Mouse (Mus musculus) myocyte (in vitro differentiated cells): ENCODE measurements around the gene Zc3hav1l. TPM values are rescaled to one million over a fixed set of nuclear protein-coding genes. Genes with fewer than 3 reads are reported as not detected.

Source experiments
- H3K27me3 ChIP-seq: one replicate; pipeline ENCODE4 v1.6.1; 2011; ENCODE audit not compliant: control insufficient read depth, insufficient read depth, insufficient read length
- H3K36me3 ChIP-seq: one replicate; pipeline ENCODE4 v1.6.1; 2011; ENCODE audit not compliant: control insufficient read depth, insufficient read depth
- H3K4me2 ChIP-seq: one replicate; pipeline ENCODE4 v1.6.1; 2011; ENCODE audit warnings: low read depth, control low read depth
- H3K4me3 ChIP-seq: one replicate; pipeline ENCODE4 v1.5.1; 2011; ENCODE audit warnings: mild to moderate bottlenecking, control low read depth, moderate library complexity
- H3K79me2 ChIP-seq: one replicate; pipeline ENCODE4 v1.6.1; 2011; ENCODE audit not compliant: control insufficient read depth, insufficient read depth
- H3ac ChIP-seq: one replicate; pipeline ENCODE4 v1.6.1; 2011; ENCODE audit not compliant: control insufficient read depth, insufficient read length
- CEBPB ChIP-seq: IDR thresholded peaks from 2 replicates; pipeline ENCODE4 v1.6.1; 2011; ENCODE audit warnings: mild to moderate bottlenecking, moderate library complexity; ENCODE audit not compliant: poor library complexity, insufficient read depth, severe bottlenecking
- E2F4 ChIP-seq: IDR thresholded peaks from one replicate; pipeline ENCODE4 v1.6.1; 2011; ENCODE audit warnings: mild to moderate bottlenecking, control low read depth, moderate library complexity; ENCODE audit not compliant: insufficient read depth
- MAX ChIP-seq: IDR thresholded peaks from one replicate; pipeline ENCODE4 v1.6.1; 2011; ENCODE audit warnings: low read depth, mild to moderate bottlenecking, control low read depth
- MYOD1 ChIP-seq, 3 experiments: IDR thresholded peaks; one replicate each; pipeline ENCODE4 v1.6.1; 2011; ENCODE audit warnings: control low read depth in 2 of 3, low read depth in 2 of 3, mild to moderate bottlenecking in 2 of 3, moderate library complexity in 1 of 3; ENCODE audit not compliant: insufficient read length in 2 of 3, control insufficient read depth in 1 of 3
- MYOG ChIP-seq, 3 experiments: IDR thresholded peaks; one replicate each; pipeline ENCODE4 v1.6.1; 2011; ENCODE audit warnings: control low read depth in 2 of 3, low read depth in 2 of 3, mild to moderate bottlenecking in 2 of 3; ENCODE audit not compliant: insufficient read length in 2 of 3, control insufficient read depth in 1 of 3, insufficient read depth in 1 of 3
- POLR2A ChIP-seq: IDR thresholded peaks from one replicate; pipeline ENCODE4 v1.6.1; 2011; ENCODE audit warnings: low read depth, mild to moderate bottlenecking, control low read depth, moderate library complexity; ENCODE audit not compliant: insufficient read length
- POLR2AphosphoS2 ChIP-seq: IDR thresholded peaks from one replicate; pipeline ENCODE4 v1.6.1; 2011; ENCODE audit warnings: low read depth, control low read depth; ENCODE audit not compliant: insufficient read length
- REST ChIP-seq: IDR thresholded peaks from one replicate; pipeline ENCODE4 v1.6.1; 2011; ENCODE audit warnings: mild to moderate bottlenecking, control low read depth, moderate library complexity; ENCODE audit not compliant: insufficient read depth, insufficient read length
- SRF ChIP-seq: IDR thresholded peaks from one replicate; pipeline ENCODE4 v1.6.1; 2011; ENCODE audit warnings: low read depth; ENCODE audit not compliant: control insufficient read depth, insufficient read length
- TCF12 ChIP-seq: IDR thresholded peaks from one replicate; pipeline ENCODE4 v1.6.1; 2011; ENCODE audit warnings: mild to moderate bottlenecking, control low read depth; ENCODE audit not compliant: poor library complexity, insufficient read depth, severe bottlenecking
- TCF3 ChIP-seq: IDR thresholded peaks from one replicate; pipeline ENCODE4 v1.6.1; 2011; ENCODE audit warnings: low read depth, control low read depth; ENCODE audit not compliant: insufficient read length
- USF1 ChIP-seq: IDR thresholded peaks from one replicate; pipeline ENCODE4 v1.6.1; 2011; ENCODE audit warnings: low read depth, mild to moderate bottlenecking, control low read depth, moderate library complexity
- polyA plus RNA-seq: library from polyadenylated mRNA; unstranded; fragments of >200 nt; fragmentation: generic; extraction: Trizol; gene quantifications from one replicate; pipeline ENCODE4 v1.2.1, GENCODE M21; 2012; ENCODE audit warnings: missing spikeins

Zc3hav1l gene
- polyA plus RNA-seq, 1 experiment = 0.92 TPM

DNA sequence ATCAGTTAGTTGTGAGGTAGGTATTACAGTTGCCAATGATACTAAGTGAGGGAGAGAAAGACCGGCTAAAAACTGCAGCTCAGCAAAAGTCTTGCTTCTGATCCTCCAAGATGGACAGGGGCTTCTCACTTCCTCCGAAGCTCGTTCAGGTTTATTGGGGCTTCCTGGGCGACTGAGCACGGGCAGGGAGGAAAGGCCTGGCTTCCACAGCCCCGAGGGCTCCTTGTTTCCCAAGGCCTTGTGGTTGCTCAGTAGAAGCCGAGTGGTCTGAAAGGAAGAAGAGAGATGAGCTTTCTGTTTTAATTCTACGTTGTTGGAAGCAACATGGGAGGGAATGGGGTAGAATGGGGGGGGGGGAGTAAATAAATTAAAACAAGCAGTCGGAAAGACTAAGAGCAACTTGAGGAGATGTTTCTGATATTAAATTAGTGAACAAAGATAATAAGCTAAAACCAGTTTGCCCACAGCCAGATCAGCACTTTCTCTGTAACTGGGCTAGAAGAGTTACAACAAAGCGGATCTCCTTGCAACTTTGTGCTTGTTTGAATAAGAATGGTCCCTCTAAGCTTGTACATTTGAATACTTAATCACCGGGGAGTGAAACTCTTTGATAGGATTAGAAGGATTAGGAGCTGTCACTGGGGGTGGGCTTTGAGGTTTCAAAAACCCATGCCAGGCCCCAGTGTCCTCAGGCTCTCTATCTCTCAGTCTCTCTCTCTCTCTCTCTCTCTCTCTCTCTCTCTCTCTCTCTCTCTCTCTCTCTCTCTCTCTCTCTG, 6.0 kb downstream of the Zc3hav1l start:
- no peaks in the 10 kb centered on the region for H3K27me3 ChIP-seq
- H3ac ChIP-seq = no peak overlapping the region
- no peak overlapping the region for H3K4me3 ChIP-seq
- no peaks in the 10 kb centered on the region for H3K79me2 ChIP-seq
- H3K4me2 ChIP-seq = no peak overlapping the region
- TF ChIP-seq MYOG (IDR thresholded peaks at IDR 0.05; ENCODE audit: control insufficient read depth in 1 of 3, insufficient read depth in 1 of 3, insufficient read length in 2 of 3, low read depth in 2 of 3) (no peak), MAX (no peak)
- H3K36me3 ChIP-seq = peaks cover 4% of the 10 kb centered on the region

DNA sequence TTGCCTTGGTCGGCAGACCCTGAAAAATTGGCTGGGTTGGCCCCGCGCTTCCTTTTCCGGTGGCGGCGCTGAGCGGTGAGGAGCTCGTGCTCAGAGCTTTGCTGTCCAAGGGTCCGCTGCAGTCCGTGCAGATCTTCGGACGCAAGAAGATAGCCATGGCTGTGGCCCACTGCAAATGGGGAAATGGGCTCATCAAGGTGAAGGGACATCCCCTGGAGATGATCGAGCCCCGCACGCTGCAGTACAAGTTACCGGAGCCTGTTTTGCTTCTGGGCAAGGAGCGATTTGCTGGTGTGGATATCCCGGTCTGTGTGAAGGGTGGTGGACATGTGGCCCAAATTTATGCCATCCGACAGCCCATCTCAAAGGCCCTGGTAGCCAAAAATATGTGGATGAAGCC, 14.6 kb downstream of the Zc3hav1l start:
- Histone ChIP-seq H3ac (no peak overlapping the region), H3K4me2 (no peak overlapping the region), H3K4me3 (no peak overlapping the region), H3K79me2 (no peaks in the 10 kb centered on the region), H3K27me3 (no peaks in the 10 kb centered on the region), H3K36me3 (peaks cover 4% of the 10 kb centered on the region)
- no peak for TF ChIP-seq REST
- TF ChIP-seq MAX = no peak
- TF ChIP-seq POLR2AphosphoS2 = no peak
- no peak for TF ChIP-seq POLR2A
- TF ChIP-seq SRF = no peak
- TF ChIP-seq TCF3 = no peak
- TF ChIP-seq CEBPB = no peak
- TF ChIP-seq MYOG (IDR thresholded peaks at IDR 0.05; ENCODE audit: control insufficient read depth in 1 of 3, insufficient read depth in 1 of 3, insufficient read length in 2 of 3, low read depth in 2 of 3) = no peak
- no peak for TF ChIP-seq E2F4
- TF ChIP-seq TCF12 = no peak

DNA sequence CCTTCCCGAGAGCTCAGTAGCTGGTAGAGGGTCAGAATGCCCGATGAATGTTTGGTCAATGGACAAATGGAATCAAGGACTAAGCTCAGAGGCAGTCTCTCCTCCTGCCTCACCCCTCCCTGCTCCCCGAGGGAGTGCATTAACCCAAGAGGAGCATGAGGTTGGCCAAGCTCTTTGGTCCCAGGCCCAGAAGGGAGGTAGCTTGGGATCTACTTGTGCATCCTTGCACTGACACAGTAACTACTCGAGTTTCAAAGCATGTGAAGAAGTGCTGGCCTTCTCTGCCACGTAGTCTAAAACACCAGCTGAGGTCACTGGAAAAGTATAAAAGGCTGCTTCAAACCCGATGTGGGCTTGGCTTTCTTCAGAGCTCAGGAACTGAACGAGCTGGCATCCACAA, 34.6 kb downstream of the Zc3hav1l start:
- no peaks in the 10 kb centered on the region for H3K79me2 ChIP-seq
- no peaks in the 10 kb centered on the region for H3K36me3 ChIP-seq
- H3K27me3 ChIP-seq = no peaks in the 10 kb centered on the region
- no peak for TF ChIP-seq SRF
- no peak for TF ChIP-seq POLR2A
- H3K4me3 ChIP-seq = no peak overlapping the region
- no peak overlapping the region for H3ac ChIP-seq
- H3K4me2 ChIP-seq = peak overlapping the region; percentile 48

DNA sequence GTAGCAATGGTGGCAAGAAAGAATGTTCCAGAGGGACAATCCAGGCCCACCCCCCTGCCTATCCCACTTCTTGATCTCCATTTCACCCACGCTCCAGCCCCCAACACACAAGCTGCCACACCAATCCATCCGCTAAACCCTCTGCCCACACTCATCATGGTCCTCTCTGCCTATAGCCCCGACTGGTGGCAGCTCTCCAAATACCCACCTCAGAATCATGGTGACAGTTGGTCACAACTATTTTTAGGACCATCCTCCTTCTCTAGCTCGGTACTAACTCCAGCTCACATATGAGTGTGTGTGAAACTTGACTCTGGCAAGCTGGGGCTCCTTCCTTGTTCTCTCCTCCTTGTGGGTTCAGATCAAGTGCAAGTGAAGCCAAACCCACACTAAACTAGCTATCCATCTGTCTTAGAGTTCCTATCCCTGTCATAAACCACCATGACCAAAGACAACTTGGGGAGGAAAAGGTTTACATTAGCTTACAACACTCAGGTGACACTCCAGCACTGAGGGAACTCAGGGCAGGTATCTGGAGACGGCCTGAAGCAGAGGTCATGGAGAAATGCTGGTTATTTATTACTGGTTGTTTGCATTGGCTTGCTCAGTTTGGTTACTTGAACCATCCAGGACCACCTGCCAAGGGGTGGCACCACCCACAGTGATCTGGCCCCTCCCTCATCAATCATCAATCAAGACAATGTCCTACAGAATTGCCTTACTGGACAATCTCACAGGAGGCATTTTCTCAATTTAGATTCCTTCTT, 35.5 kb downstream of the Zc3hav1l start:
- H3K4me2 ChIP-seq = peak overlapping the region; percentile 48
- no peaks in the 10 kb centered on the region for H3K27me3 ChIP-seq
- no peak overlapping the region for H3K4me3 ChIP-seq
- TF ChIP-seq MYOG (IDR thresholded peaks at IDR 0.05; ENCODE audit: control insufficient read depth in 1 of 3, insufficient read depth in 1 of 3, insufficient read length in 2 of 3, low read depth in 2 of 3) (peak in 1 of 3 experiments; percentile 22), POLR2A (no peak)
- no peaks in the 10 kb centered on the region for H3K79me2 ChIP-seq
- no peak overlapping the region for H3ac ChIP-seq
- H3K36me3 ChIP-seq = no peaks in the 10 kb centered on the region

DNA sequence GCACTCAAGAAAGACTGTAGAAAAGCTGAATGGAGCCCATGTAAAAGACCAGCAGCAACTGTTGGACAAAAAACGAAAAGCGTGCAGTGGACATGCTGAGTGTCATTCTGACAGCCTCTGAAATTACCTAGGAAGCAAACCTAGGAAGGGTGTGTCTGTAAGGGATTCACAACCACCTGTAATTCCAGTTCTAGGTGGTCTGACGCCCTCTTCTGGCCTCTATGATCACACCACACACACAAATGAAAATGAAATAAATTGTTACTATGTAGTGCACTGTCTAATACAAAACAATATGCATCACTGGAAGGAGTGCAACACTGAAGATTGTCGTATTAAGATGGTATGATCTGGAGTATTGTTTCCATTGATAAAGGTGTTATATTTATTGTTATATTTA, 37.2 kb downstream of the Zc3hav1l start:
- no peak overlapping the region for H3K4me3 ChIP-seq
- H3K79me2 ChIP-seq = no peaks in the 10 kb centered on the region
- H3ac ChIP-seq = no peak overlapping the region
- no peaks in the 10 kb centered on the region for H3K36me3 ChIP-seq
- TF ChIP-seq POLR2A = no peak
- no peak for TF ChIP-seq TCF3
- H3K27me3 ChIP-seq = no peaks in the 10 kb centered on the region
- H3K4me2 ChIP-seq = no peak overlapping the region

DNA sequence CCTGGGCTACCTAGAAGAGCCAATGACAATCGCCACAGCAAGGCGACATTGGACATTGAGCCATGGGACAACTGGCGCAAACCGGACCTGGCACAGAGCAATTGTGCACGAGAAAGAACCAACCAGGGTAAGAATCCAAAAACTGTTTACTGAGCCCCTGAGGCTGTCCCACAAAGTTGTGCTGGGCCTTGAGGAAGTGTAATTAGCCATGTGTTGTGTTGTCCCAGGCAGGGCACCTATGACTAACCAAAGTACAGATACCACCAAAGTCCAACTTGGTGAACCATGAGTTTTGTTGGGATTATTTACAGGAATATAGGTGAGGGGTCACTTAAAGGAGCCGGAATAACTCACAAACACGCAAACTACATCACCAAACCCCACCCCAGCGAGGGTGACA, 41.6 kb downstream of the Zc3hav1l start:
- H3K4me3 ChIP-seq = no peak overlapping the region
- H3K36me3 ChIP-seq = no peaks in the 10 kb centered on the region
- H3K27me3 ChIP-seq = no peaks in the 10 kb centered on the region
- H3K79me2 ChIP-seq = no peaks in the 10 kb centered on the region
- no peak overlapping the region for H3K4me2 ChIP-seq
- no peak for TF ChIP-seq TCF3
- no peak for TF ChIP-seq TCF12
- TF ChIP-seq CEBPB = no peak
- TF ChIP-seq MYOG (IDR thresholded peaks at IDR 0.05; ENCODE audit: control insufficient read depth in 1 of 3, insufficient read depth in 1 of 3, insufficient read length in 2 of 3, low read depth in 2 of 3) = no peak
- TF ChIP-seq REST = no peak
- TF ChIP-seq SRF = no peak
- no peak for TF ChIP-seq POLR2A
- no peak for TF ChIP-seq MYOD1 (IDR thresholded peaks at IDR 0.05; ENCODE audit: control insufficient read depth in 1 of 3, insufficient read length in 2 of 3, low read depth in 2 of 3)
- no peak for TF ChIP-seq E2F4
- no peak for TF ChIP-seq MAX
- no peak for TF ChIP-seq USF1
- TF ChIP-seq POLR2AphosphoS2 = no peak
- H3ac ChIP-seq = no peak overlapping the region
